Mouse (Mus musculus): ENCODE measurements around the gene Haus5.

The Haus5 gene

GRCm38 (mm10) chr7:30664529-30665200, at the start of gene Haus5:
Gene Haus5 (minus strand): TSS chr7:30664994.
- DNase-seq (ENCODE audit: low spot score) = peak; percentile 80

- no peak for DNase-seq (ENCODE audit: low spot score)
Observed at GRCm38 (mm10) chr7:30711942-30712341, 47.1 kb upstream of the Haus5 start, which contains the start of gene Atp4a. Gene Atp4a (plus strand): TSS chr7:30712209.

GRCm38 (mm10) chr7:30707441-30707840, 42.6 kb upstream of the Haus5 start:
- DNase-seq (ENCODE audit: low spot score) = no peak

GRCm38 (mm10) chr7:30706214-30706882, 41.6 kb upstream of the Haus5 start:
- no peak for DNase-seq (ENCODE audit: low spot score)

- no peak for DNase-seq (ENCODE audit: low spot score)
Observed at GRCm38 (mm10) chr7:30698589-30698988, 33.8 kb upstream of the Haus5 start, which contains the start of gene 2200002J24Rik. Gene 2200002J24Rik (plus strand): TSS chr7:30698926.

GRCm38 (mm10) chr7:30698101-30698500, 33.3 kb upstream of the Haus5 start:
- DNase-seq (ENCODE audit: low spot score) = no peak

GRCm38 (mm10) chr7:30688325-30688724, 23.5 kb upstream of the Haus5 start:
- no peak for DNase-seq (ENCODE audit: low spot score)

- no peak for DNase-seq (ENCODE audit: low spot score)
Observed at GRCm38 (mm10) chr7:30683425-30683824, 18.6 kb upstream of the Haus5 start.

- DNase-seq (ENCODE audit: low spot score) = no peak
Observed at GRCm38 (mm10) chr7:30681897-30682296, 17.1 kb upstream of the Haus5 start.

- no peak for DNase-seq (ENCODE audit: low spot score)
Observed at GRCm38 (mm10) chr7:30678263-30678975, 13.6 kb upstream of the Haus5 start.

GRCm38 (mm10) chr7:30671480-30671879, 6.7 kb upstream of the Haus5 start, which contains the start of gene Pmis2:
Gene Pmis2 (minus strand): TSS chr7:30671605.
- no peak for DNase-seq (ENCODE audit: low spot score)

GRCm38 (mm10) chr7:30669229-30669628, 4.4 kb upstream of the Haus5 start:
- no peak for DNase-seq (ENCODE audit: low spot score)

- no peak for DNase-seq (ENCODE audit: low spot score)
Observed at GRCm38 (mm10) chr7:30665321-30665720, 527 bp upstream of the Haus5 start.

- peak; percentile 95 for DNase-seq (ENCODE audit: low spot score)
Observed at GRCm38 (mm10) chr7:30649591-30650540, 14.9 kb downstream of the Haus5 start, which contains the start of gene Rbm42. Gene Rbm42 (minus strand): TSS chr7:30650317.

- DNase-seq (ENCODE audit: low spot score) = no peak
Observed at GRCm38 (mm10) chr7:30639083-30639482, 25.7 kb downstream of the Haus5 start.

GRCm38 (mm10) chr7:30636395-30636794, 28.4 kb downstream of the Haus5 start:
- no peak for DNase-seq (ENCODE audit: low spot score)

- no peak for DNase-seq (ENCODE audit: low spot score)
Observed at GRCm38 (mm10) chr7:30635752-30636151, 29.0 kb downstream of the Haus5 start, which contains the start of gene Etv2. Gene Etv2 (minus strand): TSS chr7:30635852.

- DNase-seq (ENCODE audit: low spot score) = peak; percentile 44
Observed at GRCm38 (mm10) chr7:30634621-30635020, 30.2 kb downstream of the Haus5 start.

GRCm38 (mm10) chr7:30633762-30634412, 30.9 kb downstream of the Haus5 start:
- no peak for DNase-seq (ENCODE audit: low spot score)

- DNase-seq (ENCODE audit: low spot score) = no peak
Observed at GRCm38 (mm10) chr7:30629013-30629412, 35.8 kb downstream of the Haus5 start.

- no peak for DNase-seq (ENCODE audit: low spot score)
Observed at GRCm38 (mm10) chr7:30626647-30627046, 38.1 kb downstream of the Haus5 start.

Measured in spleen, adult 12 weeks (tissue).